Mouse (Mus musculus) midbrain, embryonic 13.5 days (tissue): ENCODE data around the gene Vmn1r51. TPM values are rescaled to one million over a fixed set of nuclear protein-coding genes. Genes with fewer than 3 reads are reported as not detected.
"Not testable (repeated sequence)": the region's sequence is repeated elsewhere in the genome, so short reads cannot be mapped to it uniquely, and the experiment has no call there.

Source experiments
- ATAC-seq: fragments of 200-750 bp; cut with Nextera tagmentation; 2 replicates; pipeline ENCODE4 v1.8.0; 2017; ENCODE audit warnings: mild to moderate bottlenecking, moderate TSS enrichment, moderate library complexity
- H3K27ac ChIP-seq: fragments of 300-500 bp; sonication (generic); 2 replicates; pipeline ENCODE4 v1.5.1; 2015; ENCODE audit warnings: inconsistent platforms, mild to moderate bottlenecking, moderate library complexity
- H3K27me3 ChIP-seq: fragments of 300-500 bp; sonication (generic); 2 replicates; pipeline ENCODE4 v1.6.1; 2015; ENCODE audit warnings: mild to moderate bottlenecking, inconsistent platforms
- H3K36me3 ChIP-seq: fragments of 300-500 bp; sonication (generic); 2 replicates; pipeline ENCODE4 v1.6.1; 2015; ENCODE audit warnings: mild to moderate bottlenecking, inconsistent platforms
- H3K4me1 ChIP-seq: fragments of 300-500 bp; sonication (generic); replicated peaks from 2 replicates; pipeline ENCODE4 v1.6.1; 2015; ENCODE audit warnings: inconsistent platforms
- H3K4me2 ChIP-seq: fragments of 300-500 bp; sonication (generic); replicated peaks from 2 replicates; pipeline ENCODE4 v1.6.1; 2015; ENCODE audit warnings: moderate library complexity, mild to moderate bottlenecking, inconsistent platforms
- H3K4me3 ChIP-seq: fragments of 300-500 bp; sonication (generic); replicated peaks from 2 replicates; pipeline ENCODE4 v1.5.1; 2015; ENCODE audit warnings: mild to moderate bottlenecking, inconsistent platforms
- H3K9ac ChIP-seq: fragments of 300-500 bp; sonication (generic); replicated peaks from 2 replicates; pipeline ENCODE4 v1.6.1; 2015; ENCODE audit warnings: mild to moderate bottlenecking, inconsistent platforms
- H3K9me3 ChIP-seq: fragments of 300-500 bp; sonication (generic); 2 replicates; pipeline ENCODE4 v1.6.1; 2016; ENCODE audit warnings: mild to moderate bottlenecking, inconsistent platforms
- WGBS: fragments of 180-500 bp; shearing (Covaris S2); methylation state at CpG from one replicate; pipeline ENCODE4 v1.1.7; 2015; 5-methylcytosine and 5-hydroxymethylcytosine counted together
- polyA plus RNA-seq: library from polyadenylated mRNA; unstranded; fragments of >200 nt; fragmentation: Nextera tagmentation; extraction: Ambion mirVana; gene quantifications from 2 replicates; pipeline ENCODE4 v1.2.1, GENCODE M21; 2015

Gene Vmn1r51
- polyA plus RNA-seq: not detected in 2 replicates

DNA sequence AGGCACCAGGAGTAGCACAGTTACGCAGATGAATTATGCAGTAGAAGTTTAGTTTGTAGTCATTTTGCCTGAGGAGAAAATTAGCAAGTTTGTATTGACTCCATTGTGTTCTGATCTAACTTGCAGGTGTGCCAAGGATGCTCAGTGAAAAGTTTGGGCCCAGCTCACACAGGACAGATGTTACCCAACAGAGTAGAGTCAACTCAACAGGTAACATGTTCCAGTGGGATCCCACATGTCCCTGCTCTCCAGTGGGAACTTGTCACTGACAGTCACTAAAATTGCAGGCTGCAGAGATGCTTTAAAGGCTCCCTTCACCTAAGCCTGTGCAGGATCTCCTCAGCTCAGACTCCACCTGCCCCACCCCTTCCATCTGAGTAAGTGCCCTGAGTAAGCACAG lies at the start of gene Vmn1r51:
TSS of gene Vmn1r51 (plus strand) at position 301 of the 400 bp plus-strand sequence.
- 91% methylated on average over 1 of the region's 1 CpGs for WGBS
- ATAC-seq, H3K4me1 ChIP-seq, H3K27me3 ChIP-seq, H3K4me2 ChIP-seq, H3K27ac ChIP-seq, H3K9ac ChIP-seq, H3K4me3 ChIP-seq, H3K36me3 ChIP-seq: not testable (repeated sequence)
- peaks cover 10% of the 10 kb centered on the region for H3K9me3 ChIP-seq

DNA sequence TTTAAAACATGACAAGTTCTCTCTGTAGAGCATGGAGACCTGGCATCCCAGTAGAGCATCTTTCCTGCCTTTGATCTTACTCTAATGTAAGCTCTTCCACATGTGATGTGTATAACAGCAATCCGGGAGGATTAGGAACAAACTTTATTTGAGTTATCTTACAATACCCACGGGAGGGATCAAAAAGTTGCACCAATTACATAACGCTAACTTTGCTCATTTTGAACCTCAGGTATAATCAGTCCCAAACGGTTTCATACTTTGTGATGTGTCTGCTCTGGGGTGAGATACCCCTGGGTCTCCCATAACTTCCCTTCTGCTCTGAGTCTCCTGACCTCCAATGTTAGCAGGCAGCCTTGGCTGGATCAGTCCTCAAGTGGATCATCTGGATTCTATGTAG lies 44.0 kb upstream of the Vmn1r51 start, which contains the start of gene Vmn1r49:
TSS of gene Vmn1r49 (minus strand) at position 101 of the 400 bp plus-strand sequence.
- no peak within 1 kb of the TSS for H3K9ac ChIP-seq
- peaks cover 13% of the 10 kb centered on the region for H3K9me3 ChIP-seq
- no peak within 1 kb of the TSS for H3K4me2 ChIP-seq
- H3K27ac ChIP-seq: no peak within 1 kb of the TSS
- no peak for ATAC-seq
- 83% methylated on average over 4 of the region's 4 CpGs for WGBS
- H3K4me3 ChIP-seq: no peak within 1 kb of the TSS
- H3K36me3 ChIP-seq: no peaks in the 10 kb centered on the region
- no peaks in the 10 kb centered on the region for H3K27me3 ChIP-seq
- no peaks in the 10 kb centered on the region for H3K4me1 ChIP-seq

DNA sequence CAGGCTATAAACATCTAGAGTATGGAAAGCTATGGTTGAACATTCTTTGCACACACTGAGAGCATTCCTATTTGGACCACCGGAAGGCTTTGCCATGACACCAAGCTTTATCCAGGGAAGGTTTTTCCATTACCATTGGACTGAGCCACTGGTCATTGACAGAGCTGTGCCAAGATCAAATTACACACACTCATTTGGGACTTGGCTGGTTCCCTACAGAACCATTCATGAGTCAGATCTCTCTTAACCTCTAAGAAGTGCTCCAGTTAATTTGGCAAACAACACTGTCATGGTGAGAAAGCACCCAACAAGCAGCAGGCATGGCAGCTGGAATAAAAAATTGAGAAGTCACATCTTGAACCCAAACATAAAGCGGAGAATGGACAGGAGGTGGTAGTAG lies 21.8 kb upstream of the Vmn1r51 start:
- no peaks in the 10 kb centered on the region for H3K4me1 ChIP-seq
- H3K27ac ChIP-seq: no peak overlapping the region
- 93% methylated on average over 2 of the region's 2 CpGs for WGBS
- no peak for ATAC-seq
- H3K4me3 ChIP-seq: no peak overlapping the region
- peaks cover 4% of the 10 kb centered on the region; the same call in 1 of the 2 replicates for H3K9me3 ChIP-seq
- H3K27me3 ChIP-seq: no peaks in the 10 kb centered on the region
- H3K9ac ChIP-seq: no peak overlapping the region
- no peak overlapping the region for H3K4me2 ChIP-seq
- H3K36me3 ChIP-seq: no peaks in the 10 kb centered on the region

DNA sequence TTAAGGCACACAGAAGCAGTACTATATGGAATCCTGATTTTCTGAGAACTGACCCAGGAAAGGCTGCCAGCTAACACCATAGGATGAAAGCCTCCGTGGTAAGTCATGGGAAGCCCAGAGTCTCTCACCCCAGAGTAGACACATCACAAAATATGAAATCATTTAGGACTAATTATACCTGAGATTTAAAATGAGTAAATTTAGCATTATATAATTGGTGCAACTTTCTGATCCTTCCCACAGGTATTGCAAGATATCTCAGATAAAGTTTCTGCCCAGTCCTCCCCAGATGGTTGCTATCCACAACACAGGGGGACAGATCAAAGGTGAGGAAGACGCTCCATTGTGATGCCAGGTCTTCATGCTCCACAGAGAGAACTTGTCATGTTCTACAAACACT lies 21.3 kb upstream of the Vmn1r51 start, which contains the start of gene Vmn1r50:
TSS of gene Vmn1r50 (plus strand) at position 301 of the 400 bp plus-strand sequence.
- H3K9ac ChIP-seq: no peak within 1 kb of the TSS
- no peak within 1 kb of the TSS for H3K4me2 ChIP-seq
- no peak within 1 kb of the TSS for H3K27ac ChIP-seq
- H3K9me3 ChIP-seq: 0 out of 2 replicates have a peak, but pooled peaks cover 4% of the 10 kb centered on the region
- ATAC-seq: no peak
- no peaks in the 10 kb centered on the region for H3K4me1 ChIP-seq
- H3K4me3 ChIP-seq: no peak within 1 kb of the TSS
- H3K27me3 ChIP-seq: no peaks in the 10 kb centered on the region
- 67% methylated on average over 2 of the region's 2 CpGs for WGBS
- H3K36me3 ChIP-seq: no peaks in the 10 kb centered on the region

DNA sequence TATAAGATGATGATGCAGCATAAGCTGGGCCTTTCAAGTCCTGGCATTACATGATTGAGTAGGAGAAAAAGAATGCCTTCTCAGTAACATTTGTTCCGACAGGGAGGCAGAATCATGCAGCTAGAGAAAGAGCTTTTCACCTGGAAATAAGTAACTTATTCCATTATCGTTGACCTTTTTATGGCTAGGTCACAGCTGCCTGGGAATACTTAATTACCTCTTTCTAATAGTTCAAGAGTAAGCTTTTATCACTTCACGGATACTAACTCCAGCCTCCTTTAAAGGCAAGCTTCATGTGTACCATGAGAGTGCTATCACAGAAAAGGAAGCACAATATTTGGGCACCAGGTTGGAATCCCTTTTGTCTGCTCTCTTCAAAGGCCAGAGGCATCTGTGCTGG lies 37.7 kb downstream of the Vmn1r51 start:
- no peak for ATAC-seq
- Histone ChIP-seq H3K4me3 (no peak overlapping the region), H3K27me3 (no peaks in the 10 kb centered on the region), H3K9ac (no peak overlapping the region), H3K27ac (no peak overlapping the region), H3K36me3 (no peaks in the 10 kb centered on the region), H3K9me3 (peaks cover 4% of the 10 kb centered on the region; the same call in 1 of the 2 replicates), H3K4me2 (no peak overlapping the region), H3K4me1 (no peaks in the 10 kb centered on the region)
- 91% methylated on average over 3 of the region's 3 CpGs for WGBS

DNA sequence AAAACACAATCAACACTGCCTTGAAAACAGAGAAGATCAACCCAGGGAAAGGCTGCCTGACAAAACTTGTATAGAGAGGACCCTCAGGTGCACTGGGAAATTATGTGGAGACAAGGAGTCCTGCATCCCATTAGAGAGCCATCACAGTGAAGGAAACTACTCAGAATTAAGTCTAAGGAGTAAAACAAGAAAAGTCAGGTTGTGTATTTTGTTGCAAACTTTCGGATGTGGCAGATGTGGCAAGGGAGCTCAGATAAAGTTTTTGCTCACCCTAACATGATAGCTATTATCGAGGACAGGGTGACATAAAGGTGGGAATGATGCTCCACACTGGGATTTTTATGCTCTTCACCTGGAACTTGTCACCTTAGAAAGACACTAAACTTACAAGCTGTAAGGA lies 52.1 kb downstream of the Vmn1r51 start, which contains the start of gene Vmn1r52:
TSS of gene Vmn1r52 (plus strand) at position 301 of the 400 bp plus-strand sequence.
- no peaks in the 10 kb centered on the region for H3K9me3 ChIP-seq
- no peaks in the 10 kb centered on the region for H3K27me3 ChIP-seq
- H3K4me1 ChIP-seq: no peaks in the 10 kb centered on the region
- no peak for ATAC-seq
- no peaks in the 10 kb centered on the region for H3K36me3 ChIP-seq
- H3K4me3 ChIP-seq: no peak within 1 kb of the TSS
- 70% methylated on average over 2 of the region's 2 CpGs for WGBS
- H3K9ac ChIP-seq: no peak within 1 kb of the TSS
- H3K4me2 ChIP-seq: no peak within 1 kb of the TSS
- no peak within 1 kb of the TSS for H3K27ac ChIP-seq

Other genes with a start within 250 kb of the Vmn1r51 start
- gene Vmn1r42, start 246.2 kb upstream of the Vmn1r51 start, polyA plus RNA-seq: not detected in 2 replicates
- gene Vmn1r43, start 246.2 kb upstream of the Vmn1r51 start, polyA plus RNA-seq: not detected in 2 replicates
- gene Vmn1r44, start 238.9 kb upstream of the Vmn1r51 start, polyA plus RNA-seq: not detected in 2 replicates
- gene Vmn1r45, start 182.0 kb upstream of the Vmn1r51 start, polyA plus RNA-seq: not detected in 2 replicates
- not detected in 2 replicates for gene Vmn1r46, start 153.3 kb upstream of the Vmn1r51 start, polyA plus RNA-seq
- gene Vmn1r47, start 106.4 kb upstream of the Vmn1r51 start, polyA plus RNA-seq: not detected in 2 replicates
- not detected in 2 replicates for gene Vmn1r48, start 85.8 kb upstream of the Vmn1r51 start, polyA plus RNA-seq
- gene Vmn1r49, start 44.1 kb upstream of the Vmn1r51 start, polyA plus RNA-seq: not detected in 2 replicates
- gene Vmn1r50, start 21.2 kb upstream of the Vmn1r51 start, polyA plus RNA-seq: not detected in 2 replicates
- gene Vmn1r52, start 52.2 kb downstream of the Vmn1r51 start, polyA plus RNA-seq: not detected in 2 replicates
- not detected in 2 replicates for gene V1ra8, start 80.2 kb downstream of the Vmn1r51 start, polyA plus RNA-seq
- not detected in 2 replicates for gene Vmn1r53, start 101.8 kb downstream of the Vmn1r51 start, polyA plus RNA-seq
- gene Vmn1r54, start 123.7 kb downstream of the Vmn1r51 start, polyA plus RNA-seq: not detected in 2 replicates
- gene BC048671, start 178.6 kb downstream of the Vmn1r51 start, polyA plus RNA-seq: not detected in 2 replicates
- gene Chst13, start 202.6 kb downstream of the Vmn1r51 start, polyA plus RNA-seq: not detected in 2 replicates
- gene Uroc1, start 210.7 kb downstream of the Vmn1r51 start, polyA plus RNA-seq: not detected in 2 replicates
- gene Zxdc, start 246.9 kb downstream of the Vmn1r51 start, polyA plus RNA-seq: 11.0 TPM in 2 replicates